Mouse (Mus musculus) urinary bladder, postnatal 14 days (tissue): ENCODE measurements around the gene Colgalt1.

Experiments
- DNase-seq: peaks from one replicate; pipeline ENCODE4 v3.0.0; 2021; ENCODE audit warnings: low spot score

Gene Colgalt1

DNA sequence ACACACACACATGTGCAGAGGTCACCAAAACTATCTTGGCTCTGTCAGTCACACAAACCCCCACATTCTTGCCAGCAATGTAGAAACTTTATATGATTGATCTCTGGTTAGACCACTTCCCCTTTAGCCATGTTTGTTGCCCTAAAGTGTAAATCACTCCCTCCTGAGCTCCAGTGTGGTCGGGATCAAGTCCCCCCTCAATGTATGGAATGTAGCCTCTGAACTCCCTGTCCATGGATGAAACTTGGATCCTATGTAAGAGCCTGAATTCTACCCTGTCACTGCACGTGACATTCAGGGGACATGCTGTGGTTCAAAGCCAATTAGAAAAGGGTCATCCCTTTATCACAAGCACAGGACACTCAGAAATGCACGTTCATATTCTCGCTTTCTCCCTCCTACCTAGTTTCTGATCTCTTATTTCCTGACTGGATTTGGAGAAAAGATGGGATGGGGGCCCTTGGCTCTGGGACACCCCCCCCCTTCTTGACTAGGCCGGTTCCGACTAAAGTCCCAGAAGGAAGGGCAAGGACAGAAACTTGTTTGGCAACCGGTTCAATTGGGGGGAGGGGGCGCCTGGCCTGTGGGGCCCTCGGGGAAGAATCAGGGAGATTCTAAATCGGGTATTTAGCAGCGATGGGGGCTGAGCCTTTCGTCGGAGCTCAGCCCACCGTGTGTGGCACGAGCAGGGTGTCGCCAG, 17.7 kb downstream of the Colgalt1 start:
- no peak for DNase-seq

DNA sequence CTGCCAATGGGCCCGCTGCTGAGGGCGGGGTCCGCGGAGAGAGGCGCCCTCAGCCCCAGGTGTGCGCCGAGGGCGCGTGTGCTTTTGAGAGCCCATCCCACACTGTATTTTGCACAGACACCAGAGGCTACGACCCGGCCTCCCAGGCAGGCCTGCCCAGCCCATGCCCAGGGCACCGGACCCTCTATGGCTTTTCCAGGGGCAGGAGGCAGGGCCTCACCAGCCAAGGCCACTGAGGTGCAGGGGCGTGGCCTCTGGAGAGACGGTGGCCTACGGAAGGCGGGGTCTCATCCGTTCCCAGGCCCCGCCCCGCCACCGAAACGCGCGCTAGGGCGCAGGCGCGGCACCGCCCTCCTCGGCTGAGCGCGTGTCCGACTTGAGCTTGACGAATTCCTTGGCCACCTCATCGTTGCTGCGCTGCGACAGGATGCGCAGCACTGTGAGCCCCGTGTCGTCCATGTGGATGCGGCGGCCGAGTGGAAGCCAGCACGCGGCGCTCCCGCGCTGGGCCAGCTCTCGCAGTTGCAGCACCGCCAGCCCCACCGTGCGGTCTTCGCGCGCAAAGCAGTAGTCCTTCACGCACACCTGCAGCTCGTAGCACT, 18.4 kb downstream of the Colgalt1 start:
- DNase-seq: peak; percentile 95

DNA sequence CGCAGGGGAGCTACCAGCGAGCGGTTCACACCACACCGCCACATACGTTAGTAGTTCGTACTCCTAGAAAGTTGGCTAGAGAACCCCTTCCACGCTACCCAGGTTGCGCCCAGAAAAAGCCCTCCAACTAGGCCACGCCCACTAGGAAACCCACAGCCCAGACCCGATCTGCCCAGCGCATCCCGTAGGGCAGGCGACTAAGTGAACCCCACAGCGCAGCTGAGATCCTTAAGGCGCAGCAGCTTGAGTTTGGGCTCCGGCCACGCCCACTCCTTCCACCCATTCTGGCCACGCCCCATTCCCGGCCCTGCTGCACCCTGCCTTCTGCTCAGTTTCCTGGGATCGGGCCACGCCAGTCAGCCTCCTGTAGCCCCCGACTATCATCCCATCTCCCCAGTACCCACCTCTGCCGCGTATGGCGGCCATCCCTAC, 19.0 kb downstream of the Colgalt1 start:
- peak; percentile 65 for DNase-seq

DNA sequence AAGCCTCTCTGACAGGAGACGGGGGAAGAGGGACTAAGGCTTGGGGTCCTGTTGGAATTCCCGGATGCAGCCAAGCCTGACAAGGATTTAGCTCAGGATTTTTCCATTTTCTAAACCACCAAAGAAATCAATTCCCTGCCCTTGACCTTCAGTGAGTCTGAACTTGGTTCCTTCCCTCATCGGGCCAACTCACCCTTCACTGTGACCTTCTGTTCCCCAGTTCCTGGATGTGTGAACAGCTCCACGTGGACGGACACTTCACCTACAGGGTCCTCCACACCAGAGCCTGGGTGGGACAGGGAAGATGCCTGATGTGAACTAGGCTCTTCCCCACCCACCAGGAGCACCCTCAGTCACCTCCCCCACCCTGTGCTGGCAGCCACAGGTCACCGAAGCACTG, 20.0 kb downstream of the Colgalt1 start:
- no peak for DNase-seq

DNA sequence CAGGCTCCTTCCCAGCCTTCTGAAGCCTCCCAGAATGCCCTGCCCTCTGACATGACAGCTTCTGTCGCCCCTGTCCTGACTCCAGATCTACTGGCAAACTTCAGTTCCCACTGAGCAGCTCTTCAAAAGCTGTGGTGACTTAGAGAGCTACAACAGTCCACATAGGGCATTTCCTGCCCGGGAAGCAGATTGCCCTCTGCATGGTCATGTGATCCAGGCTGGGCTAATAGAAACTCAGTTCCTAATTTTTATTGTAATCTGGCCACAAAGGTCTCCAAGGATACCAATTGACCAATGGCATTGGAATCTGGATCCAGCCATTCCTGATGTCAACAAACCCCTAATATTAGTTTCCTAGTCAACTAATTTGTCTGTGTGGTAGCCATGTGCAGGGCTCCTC, 21.1 kb downstream of the Colgalt1 start:
- DNase-seq: no peak

DNA sequence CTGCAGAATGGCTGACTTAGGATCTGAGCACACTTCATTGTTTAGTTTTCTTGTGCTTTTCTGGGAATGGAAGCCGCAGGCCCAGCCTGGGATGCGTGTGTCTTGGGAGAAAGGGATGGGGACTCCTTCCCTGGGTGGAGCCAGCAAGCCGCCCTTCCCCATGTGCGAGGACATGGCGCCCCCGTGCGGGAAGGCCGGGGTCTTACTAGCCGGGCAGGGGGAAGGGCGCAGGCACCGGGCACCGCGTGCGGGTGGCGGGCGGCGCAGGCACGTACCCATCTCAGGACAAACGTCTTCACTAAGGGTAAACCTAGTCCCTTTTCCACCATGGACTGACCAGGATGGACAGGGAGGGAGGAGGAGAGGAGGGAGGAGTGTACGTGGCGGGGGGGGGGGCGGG, 22.4 kb downstream of the Colgalt1 start:
- peak; percentile 55 for DNase-seq

DNA sequence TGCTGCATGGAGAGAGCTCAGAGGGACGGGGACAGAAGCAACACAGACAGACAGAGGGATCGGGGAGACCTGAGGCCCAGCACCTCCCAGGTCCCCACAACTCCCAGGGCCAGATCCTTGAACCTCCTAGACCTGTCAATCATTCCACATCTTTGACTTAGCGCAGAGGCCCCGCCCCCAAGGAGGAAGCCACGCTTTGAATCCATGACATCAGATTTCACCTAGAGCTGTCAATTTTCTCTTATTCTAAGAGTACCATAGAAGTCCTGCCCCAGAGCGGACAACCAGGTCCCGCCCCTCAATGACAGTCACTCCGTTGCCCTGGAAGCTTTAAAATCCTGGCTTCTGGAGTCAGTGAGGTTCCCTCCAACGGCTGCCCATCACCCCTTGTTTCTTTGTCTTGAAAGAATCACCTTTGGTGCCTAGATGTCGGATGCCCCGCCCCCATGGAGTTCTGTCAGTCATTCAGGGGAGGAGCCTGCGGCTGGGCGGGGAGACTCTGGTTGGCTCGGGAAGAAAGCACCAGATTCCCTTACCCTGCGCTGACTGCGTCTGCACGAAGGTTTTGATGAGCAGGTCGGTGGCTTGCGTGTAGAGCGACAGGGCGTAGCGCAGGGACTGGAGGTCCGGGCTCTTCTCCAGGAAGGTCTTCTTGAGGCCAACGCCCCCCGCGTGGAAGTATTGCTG, 23.3 kb downstream of the Colgalt1 start:
- peak; percentile 53 for DNase-seq

DNA sequence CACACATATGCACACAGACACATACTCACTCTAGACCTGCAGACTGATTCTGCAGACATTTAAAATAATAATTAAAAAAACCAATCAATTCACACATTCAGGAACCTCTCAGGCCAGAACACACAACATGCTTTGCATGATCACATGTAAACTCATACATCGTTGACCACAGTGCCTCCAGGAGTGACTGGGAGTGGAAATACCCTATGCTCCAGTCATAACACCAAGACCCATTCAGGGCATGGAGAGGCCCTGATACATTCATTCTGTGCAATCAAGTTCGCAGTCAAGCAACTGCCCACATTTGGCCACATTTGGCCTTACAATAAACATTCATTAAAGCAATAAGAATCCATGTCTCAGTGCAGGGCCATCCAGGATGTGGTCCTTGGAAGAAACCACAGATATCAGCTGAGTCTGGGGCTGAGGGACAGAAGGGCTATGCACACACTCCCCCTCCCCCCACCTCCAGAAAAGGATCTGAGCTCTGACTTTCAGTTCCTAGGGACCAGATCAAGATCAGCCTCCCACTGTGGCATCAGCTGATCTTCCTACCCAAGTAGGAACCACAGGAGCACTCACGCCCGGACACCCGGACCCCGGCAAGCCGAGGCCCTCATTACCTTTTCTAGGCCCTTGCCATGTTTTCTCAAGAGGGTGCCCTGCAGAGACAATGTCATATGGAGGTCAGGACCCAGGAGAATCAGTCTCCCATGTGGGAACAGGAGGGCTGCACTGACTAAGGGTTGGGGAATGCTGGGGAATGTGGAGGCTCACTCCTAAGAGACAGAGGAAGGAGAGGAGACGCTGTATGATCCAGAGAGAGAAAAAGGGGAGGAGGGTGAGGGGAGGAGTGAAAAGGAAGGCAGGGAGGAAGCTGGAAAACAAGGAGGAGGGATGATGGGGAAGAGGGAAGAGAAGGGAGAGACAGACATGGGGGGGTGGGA, 26.6 kb downstream of the Colgalt1 start:
- no peak for DNase-seq

DNA sequence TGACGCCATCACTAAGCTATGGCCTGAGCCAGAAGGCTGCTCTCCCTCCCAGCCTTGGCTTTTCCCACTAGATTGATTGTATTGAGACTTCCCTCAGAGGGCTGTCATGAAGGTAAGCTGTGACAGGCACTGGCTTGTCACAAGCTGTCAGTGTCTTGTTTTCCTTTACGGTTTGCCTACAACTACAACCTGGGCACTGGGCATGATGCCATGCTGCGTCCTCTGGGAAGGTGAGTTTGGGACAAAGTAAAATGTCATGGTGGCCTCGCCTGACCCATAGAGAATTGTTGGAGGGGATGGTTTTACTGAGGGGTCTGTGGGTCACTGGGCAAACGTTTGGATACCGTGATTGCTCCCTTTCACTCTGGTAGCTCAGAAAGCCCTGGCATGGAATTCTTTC, 27.5 kb downstream of the Colgalt1 start:
- no peak for DNase-seq

DNA sequence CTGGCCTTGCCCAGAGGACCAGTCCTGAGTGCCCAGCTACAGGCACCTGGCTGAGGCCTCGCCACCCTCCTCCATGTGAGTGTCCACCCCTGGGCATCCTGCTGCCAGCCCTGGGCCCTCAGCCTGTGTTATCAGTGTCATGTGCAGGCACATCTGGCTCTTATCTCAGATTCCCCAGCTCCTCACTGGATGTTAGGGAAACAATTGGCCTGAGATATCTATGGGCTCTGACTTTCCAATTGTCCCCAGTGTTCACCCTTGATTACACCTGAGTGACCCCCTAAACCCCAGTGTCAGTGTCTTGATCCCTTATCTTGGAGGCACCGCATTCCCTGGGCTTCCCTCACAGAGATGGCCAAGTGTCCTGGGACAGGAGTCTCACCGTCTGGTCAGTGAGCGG, 28.5 kb downstream of the Colgalt1 start:
- no peak for DNase-seq

DNA sequence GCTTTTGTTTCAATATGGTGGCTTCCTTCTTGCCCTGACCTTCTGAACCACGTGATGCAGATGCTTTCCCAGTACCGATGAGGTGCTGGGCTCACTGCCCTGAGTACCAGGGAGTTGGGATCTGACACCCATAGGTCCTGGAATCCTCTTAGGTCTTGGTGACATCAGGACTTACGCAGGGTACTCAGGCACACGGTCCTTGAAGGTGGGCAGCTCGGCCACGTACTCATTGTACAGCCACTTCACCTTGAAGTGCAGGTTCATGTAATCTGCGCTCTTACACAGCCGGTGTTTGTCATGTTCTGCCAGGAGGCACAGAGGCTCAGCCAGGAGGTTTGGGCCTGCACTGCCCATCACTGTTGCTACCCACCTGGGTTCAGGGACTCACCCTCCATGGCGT, 34.7 kb downstream of the Colgalt1 start:
- DNase-seq: no peak

DNA sequence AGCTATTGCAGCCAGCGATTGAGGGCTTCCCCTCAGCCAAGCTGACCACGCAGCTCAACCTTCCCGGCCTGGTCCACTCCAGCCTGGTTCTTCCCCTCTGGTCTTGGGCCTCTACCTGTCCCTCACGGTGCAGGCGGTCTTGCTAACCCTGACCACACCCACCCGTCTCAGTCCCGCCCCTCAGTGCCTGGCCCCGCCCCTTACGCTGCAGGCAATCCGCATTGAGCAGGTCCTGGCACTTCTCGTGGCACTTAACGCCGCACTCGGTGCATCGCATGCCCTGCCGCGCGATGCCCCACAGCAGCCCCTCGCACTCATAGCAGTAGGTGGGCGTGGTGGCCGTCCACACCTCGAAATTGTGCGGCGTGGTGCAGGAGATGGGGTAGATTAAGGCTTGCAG, 43.8 kb downstream of the Colgalt1 start:
- peak; percentile 44 for DNase-seq

DNA sequence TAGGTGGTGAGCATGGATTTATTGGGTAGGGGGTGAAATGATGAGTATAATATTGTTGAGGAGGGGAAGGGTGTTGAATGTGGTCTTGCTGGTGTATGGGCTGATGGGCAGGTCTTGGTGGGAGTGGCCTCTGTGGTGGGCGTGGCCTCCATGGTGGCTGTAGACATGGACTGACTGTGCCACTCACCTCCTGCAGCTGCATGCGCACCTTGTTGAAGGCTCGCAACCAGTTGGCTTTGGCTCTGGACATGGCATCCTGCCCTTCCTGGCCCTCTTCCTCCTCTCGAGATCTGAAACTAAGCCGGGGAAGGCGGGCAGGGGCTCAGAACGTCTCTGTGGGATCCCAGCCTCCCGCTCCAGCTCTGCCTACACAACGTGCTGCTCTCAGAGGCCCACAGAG, 47.0 kb downstream of the Colgalt1 start:
- no peak for DNase-seq

DNA sequence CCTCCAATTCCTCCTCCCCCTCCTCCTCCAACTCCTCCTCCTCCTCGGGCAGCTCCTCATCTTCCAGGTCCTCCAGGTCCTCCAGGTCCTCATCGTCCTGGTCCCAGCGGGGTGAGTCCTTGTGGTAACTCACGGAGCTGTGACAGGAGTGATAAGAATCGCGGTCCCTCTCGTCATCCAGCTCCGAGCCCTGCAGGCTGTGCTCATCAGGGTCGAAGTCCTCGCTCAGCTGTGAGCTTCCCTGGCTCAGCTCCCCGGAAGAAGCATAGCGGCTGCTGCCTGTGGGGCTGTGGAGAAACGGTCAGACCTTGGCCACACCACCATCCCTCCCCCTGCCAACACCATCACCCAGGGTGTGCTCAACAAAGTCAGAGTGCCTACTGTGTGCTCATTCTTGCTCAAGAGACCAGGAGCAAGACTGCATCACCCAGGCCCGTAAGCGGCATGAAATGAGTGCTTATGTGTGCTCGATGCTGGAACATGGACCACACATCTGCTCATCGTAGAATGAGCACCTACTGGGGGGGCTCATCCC, 47.8 kb downstream of the Colgalt1 start:
- no peak for DNase-seq

DNA sequence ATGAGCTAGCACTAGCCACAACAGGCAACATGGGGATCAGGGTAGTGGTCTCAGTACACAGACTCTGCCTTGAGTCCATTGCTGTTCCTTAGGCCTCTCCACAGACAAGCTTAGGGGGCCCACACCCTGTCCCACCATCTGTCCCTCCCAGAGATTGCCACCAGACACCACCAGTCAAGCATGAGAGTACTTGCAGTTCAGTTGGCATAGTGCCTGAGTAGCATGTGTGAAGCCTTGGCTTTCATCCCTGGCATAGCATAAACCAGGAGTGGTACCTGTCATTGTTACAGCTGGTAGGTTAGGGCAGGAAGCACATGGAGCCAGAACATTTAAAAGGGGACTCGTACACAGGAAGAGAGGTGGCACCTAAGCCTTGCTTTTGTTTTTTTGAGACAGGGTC, 49.0 kb downstream of the Colgalt1 start:
- no peak for DNase-seq

DNA sequence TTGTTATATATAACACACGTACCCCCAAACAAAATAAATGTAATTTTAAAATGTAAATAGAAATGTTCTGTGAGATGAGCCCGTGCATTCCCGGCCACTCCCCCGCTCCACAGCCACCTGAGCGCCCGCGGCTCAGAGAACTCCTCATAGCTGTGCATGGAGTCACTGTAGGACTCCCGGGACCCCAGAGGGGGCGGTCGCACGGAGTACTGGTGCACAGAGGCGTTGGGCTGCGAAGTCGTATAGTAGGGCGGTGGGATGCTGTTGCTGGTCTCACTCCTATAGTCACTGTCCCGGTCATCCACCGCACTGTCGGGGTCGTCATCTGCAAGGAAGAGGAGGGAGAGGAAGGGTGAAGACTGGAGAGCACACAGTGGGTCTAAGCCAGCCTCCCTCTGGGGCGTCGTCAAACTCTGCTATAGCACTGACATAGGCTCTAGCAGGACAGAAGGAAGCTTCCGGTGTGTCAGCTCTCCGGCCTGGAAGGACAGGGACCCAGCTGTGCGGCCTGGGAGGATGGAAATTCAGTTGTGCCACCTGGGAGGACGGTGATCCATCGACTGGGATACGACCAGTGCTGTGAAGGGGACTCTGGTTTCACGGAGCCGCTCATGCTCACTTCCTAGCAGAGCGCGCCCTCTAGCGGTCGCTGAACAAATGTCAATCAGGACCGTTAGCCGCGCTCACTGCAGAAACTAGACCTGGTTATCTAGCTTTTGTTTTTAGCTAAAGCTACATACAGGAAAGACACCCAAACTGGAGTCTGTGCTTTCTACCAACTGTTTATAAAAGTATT, 49.7 kb downstream of the Colgalt1 start:
- peak; percentile 84 for DNase-seq

DNA sequence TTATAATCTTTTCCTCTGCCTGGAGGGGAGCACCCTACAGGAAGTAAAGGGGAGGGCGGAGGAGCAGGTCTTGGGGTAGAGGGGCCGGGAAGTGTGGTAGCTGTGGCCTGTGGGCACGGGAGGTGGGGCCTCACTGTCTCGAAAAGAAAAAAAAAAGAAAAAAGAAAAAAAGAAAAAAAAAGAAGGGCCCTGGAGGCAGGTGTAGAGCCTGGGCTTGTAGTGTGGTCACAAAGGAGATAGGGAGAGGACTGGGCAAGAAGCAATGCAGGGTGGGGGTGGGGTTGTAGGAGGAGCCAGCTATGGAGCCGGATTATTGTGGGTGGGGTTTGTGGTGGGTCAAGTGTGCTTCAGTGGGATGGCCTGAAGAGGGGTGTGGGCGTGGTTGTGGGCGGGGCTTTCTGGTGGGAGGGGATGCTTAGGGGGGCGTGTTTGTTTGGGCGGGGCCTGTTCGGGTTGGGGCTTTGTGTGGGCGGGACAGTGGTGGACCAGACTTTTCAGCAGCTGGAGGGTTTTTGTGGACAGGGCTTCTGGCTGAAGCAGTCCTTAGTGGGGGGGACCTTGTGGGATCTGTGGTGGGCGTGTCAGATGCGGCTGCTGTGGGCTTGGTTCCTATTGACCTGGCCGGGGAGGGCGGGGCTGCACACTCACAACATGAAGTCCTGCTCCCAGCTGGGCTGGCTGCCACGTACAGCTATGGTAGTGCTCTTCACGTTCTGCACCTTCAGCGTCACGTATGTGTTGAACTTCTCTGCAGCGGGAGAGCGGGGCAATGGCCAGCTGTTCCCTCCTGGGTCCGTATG, 54.7 kb downstream of the Colgalt1 start:
- peak; percentile 69 for DNase-seq

DNA sequence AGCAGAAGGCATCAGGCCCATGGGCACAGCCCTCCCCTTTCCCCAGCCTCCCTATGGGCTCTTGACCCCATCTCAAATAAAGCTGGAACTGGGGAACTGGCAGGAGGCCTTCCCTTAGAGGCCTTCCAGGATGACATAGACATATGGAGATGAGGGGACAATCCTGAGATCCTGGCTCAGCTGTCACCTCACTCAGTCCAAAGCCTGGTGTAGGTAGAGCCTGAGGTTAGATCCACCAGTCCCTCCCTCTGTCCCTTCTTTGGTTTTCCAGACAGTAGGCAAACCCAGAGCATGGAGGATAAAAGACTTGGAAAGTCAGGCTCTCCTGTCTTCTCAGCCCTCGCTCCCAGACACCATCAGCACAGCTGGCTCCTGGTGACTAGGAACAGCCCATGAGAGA, 56.1 kb downstream of the Colgalt1 start:
- DNase-seq: no peak

DNA sequence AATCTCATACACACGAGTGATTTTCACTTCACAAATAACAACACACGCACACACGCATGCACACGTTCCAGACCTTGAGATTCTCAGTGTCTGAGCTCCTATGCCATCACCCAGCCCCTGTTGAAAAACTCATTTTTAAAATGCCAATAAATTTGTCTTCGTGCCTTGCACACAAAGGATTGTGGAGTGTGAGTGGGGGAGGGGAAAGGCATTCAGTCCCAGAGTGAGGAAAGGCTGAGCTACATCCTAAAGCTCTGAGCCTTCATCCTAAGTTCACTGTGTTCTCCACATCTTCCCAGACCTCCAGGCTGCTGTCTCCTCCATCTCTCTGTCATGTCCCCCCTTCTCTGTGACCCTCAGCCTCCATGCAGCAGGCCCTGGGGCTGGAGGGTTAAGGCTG, 56.5 kb downstream of the Colgalt1 start:
- DNase-seq: no peak

DNA sequence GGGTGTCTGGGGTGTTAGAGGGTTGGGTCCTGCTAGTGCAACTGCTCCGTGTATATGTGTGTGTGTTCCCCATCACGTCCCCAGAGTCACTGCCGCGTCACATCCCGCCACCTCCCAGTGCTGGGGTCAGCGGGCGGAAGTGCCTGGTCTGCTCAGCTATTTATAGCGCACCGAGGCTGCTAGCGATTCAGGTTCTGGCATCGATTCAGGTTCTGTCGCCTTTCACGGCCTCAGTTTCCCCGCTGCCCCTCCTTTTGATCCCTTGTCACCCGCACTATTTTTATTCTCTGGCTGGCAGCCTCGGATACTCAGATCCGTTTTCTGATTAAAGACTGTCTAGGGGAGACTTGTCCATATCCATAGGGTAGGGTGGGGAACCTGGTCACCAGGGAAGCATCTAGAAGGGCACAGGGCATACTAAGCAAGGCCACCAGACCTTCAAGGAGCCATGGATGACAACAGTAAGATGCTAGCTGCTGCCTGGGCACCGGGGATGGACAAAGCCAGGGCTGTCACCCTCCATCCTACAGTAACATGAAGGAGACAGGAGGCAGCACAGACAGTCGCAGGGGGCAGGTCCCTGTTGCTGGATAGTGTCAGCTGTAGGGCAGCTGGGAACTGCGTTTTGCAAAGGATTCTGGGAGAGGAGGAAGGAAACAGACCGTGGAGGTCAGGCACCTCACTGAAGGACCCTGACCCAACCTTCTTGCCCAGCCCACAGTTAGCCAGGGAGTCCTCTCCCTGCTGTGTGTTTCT, 57.6 kb downstream of the Colgalt1 start:
- no peak for DNase-seq
